Mouse (Mus musculus) E14TG2a.4 (cell line): ENCODE results near the gene Foxf1.

Experiments used
- CTCF ChIP-seq: conservative IDR thresholded peaks from 2 replicates; pipeline ENCODE4 v1.5.1; 2014; ENCODE audit warnings: low read length
- NANOG ChIP-seq: IDR thresholded peaks from 2 replicates; pipeline ENCODE4 v1.6.1; 2014; ENCODE audit warnings: borderline replicate concordance, low read length, mixed read lengths
- POU5F1 ChIP-seq: IDR thresholded peaks from 2 replicates; pipeline ENCODE4 v1.6.1; 2014; ENCODE audit warnings: low read length, borderline replicate concordance

GRCm38 (mm10) chr8:121063649-121064048 is 20.5 kb upstream of the Foxf1 start:
- TF ChIP-seq CTCF, result no peak
- no peak for TF ChIP-seq NANOG
- TF ChIP-seq POU5F1, result no peak
